Mouse (Mus musculus): ENCODE measurements around the gene Spns3. TPM values are rescaled to one million over a fixed set of nuclear protein-coding genes. Genes with fewer than 3 reads are reported as not detected.
"Not testable (repeated sequence)": the region's sequence is repeated elsewhere in the genome, so short reads cannot be mapped to it uniquely, and the experiment has no call there.

Gene Spns3
- polyA plus RNA-seq, 1 experiment from 2014 or later: 0.04 TPM

DNA sequence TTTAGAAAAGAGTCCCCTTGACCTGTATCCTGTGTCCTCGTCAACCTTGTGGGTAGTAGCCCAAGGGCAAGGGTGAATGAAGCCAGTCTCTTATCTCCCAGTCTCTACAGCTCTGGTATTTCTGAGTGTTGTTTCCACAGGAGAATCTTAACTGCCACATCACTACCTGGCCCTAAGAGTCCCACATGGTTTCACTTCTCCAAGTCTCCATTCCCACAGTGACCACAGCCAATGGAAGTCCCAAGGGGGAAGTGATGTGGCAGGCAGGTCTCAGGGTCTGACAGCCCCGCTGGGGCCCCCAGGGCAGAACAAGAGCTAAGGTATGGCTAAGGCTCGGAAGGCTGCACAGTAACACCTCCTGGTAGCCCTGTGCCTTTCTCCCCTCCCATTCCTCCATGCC lies 3.1 kb downstream of the Spns3 start:
- H3K9me3 ChIP-seq: no peaks in the 10 kb centered on the region
- no peak overlapping the region for H3K4me2 ChIP-seq
- ATAC-seq (ENCODE audit: low read depth): no peak
- H3K4me3 ChIP-seq: no peak overlapping the region
- H3K27me3 ChIP-seq: no peaks in the 10 kb centered on the region
- no peaks in the 10 kb centered on the region for H3K4me1 ChIP-seq (replicated peaks)
- H3K9ac ChIP-seq: no peak overlapping the region
- H3K27ac ChIP-seq (replicated peaks): no peak overlapping the region
- 80% methylated on average over 3 of the region's 3 CpGs for WGBS
- no peaks in the 10 kb centered on the region for H3K36me3 ChIP-seq

DNA sequence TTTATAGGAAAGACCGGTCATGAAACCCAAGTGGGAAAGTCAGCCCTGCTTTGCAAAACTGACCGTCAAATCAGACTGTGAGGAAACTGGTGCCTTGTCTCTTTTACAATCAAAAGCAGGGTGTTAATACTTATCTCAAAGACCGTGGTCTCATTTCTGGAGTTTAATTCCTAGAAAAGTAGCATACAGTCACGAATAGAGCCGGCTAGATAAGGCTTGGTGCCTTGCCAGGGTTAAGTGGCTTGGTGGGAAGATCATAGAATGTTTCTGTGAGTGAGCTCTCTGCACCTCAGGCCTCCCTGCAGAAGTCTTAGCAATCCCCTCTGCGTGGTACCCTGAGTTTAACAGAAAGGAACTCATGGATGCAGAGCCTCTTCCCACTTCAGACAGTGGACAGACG lies 5.6 kb downstream of the Spns3 start:
- 78% methylated on average over 7 of the region's 7 CpGs for WGBS
- Histone ChIP-seq H3K4me3 (no peak overlapping the region), H3K9ac (no peak overlapping the region), H3K27me3 (no peaks in the 10 kb centered on the region), H3K27ac (replicated peaks) (no peak overlapping the region), H3K4me2 (no peak overlapping the region), H3K4me1 (replicated peaks) (no peaks in the 10 kb centered on the region), H3K9me3 (no peaks in the 10 kb centered on the region), H3K36me3 (no peaks in the 10 kb centered on the region)
- ATAC-seq (ENCODE audit: low read depth): no peak

DNA sequence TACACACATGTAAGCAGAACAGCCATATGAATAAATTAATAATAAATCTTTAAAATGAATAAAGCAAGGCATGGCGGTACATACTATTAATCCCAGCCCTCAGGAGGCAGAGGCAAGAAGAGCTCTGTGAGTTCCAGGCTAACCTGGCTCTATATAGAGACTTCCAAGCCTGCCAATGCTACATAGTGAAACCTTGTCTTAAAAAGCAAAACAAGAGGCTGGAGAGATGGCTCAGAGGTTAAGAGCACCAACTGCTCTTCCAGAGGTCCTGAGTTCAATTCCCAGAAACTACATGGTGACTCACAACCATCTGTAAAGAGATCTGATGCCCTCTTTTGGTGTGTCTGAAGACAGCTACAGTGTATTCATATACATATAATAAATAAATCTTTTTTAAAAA lies 6.6 kb downstream of the Spns3 start:
- H3K27ac ChIP-seq (replicated peaks); H3K4me1 ChIP-seq (replicated peaks); H3K9ac ChIP-seq; H3K4me3 ChIP-seq; H3K27me3 ChIP-seq; H3K4me2 ChIP-seq; H3K36me3 ChIP-seq; H3K9me3 ChIP-seq; ATAC-seq (ENCODE audit: low read depth): not testable (repeated sequence)
- WGBS: 95% methylated on average over 1 of the region's 1 CpGs

DNA sequence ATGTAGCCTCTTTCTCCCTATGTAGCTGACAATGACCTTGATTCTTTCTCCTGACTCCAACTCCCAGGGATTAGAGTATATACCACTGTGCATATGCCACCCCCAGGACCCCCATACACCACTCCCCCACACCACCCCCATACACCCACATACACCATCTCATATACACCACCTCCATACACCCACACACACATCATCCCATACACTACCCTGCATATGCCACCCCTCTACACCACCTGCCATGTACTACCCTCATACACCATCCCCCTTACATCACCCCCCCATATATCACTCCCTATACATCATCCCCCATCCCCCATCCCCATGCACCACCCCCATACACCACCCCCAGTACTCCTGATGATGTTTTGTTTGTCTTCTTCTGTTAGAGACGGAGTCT lies 7.7 kb downstream of the Spns3 start:
- Histone ChIP-seq H3K4me1 (replicated peaks) (no peaks in the 10 kb centered on the region), H3K9me3 (no peaks in the 10 kb centered on the region), H3K4me3 (no peak overlapping the region), H3K27me3 (no peaks in the 10 kb centered on the region), H3K27ac (replicated peaks) (no peak overlapping the region), H3K9ac (no peak overlapping the region), H3K4me2 (no peak overlapping the region), H3K36me3 (no peaks in the 10 kb centered on the region)
- ATAC-seq (ENCODE audit: low read depth): no peak
- 80% methylated on average over 1 of the region's 1 CpGs for WGBS

DNA sequence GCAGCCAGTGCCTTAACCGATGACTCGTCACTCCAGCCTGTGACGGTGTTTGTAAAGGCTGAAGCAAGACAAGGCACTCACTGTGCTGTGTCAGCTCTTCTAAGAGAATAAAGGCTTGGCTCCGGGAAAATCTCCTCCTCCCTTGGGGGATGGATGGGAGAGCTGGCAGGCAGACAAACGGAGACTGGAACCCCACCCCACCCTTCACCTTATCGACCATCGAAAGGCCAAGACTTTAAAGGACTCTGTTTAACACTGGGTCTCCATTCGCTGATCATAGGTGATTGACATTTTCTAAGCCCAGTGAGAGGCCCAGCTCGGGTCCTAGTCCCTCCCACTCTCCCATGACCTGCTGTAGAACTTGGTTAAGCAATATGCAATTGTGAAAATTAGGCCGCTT lies 8.4 kb downstream of the Spns3 start:
- H3K4me2 ChIP-seq: no peak overlapping the region
- H3K27ac ChIP-seq (replicated peaks): no peak overlapping the region
- H3K4me3 ChIP-seq: no peak overlapping the region
- H3K9ac ChIP-seq: no peak overlapping the region
- no peaks in the 10 kb centered on the region for H3K4me1 ChIP-seq (replicated peaks)
- no peak for ATAC-seq (ENCODE audit: low read depth)
- H3K9me3 ChIP-seq: no peaks in the 10 kb centered on the region
- no peaks in the 10 kb centered on the region for H3K36me3 ChIP-seq
- no peaks in the 10 kb centered on the region for H3K27me3 ChIP-seq
- 69% methylated on average over 10 of the region's 10 CpGs for WGBS

DNA sequence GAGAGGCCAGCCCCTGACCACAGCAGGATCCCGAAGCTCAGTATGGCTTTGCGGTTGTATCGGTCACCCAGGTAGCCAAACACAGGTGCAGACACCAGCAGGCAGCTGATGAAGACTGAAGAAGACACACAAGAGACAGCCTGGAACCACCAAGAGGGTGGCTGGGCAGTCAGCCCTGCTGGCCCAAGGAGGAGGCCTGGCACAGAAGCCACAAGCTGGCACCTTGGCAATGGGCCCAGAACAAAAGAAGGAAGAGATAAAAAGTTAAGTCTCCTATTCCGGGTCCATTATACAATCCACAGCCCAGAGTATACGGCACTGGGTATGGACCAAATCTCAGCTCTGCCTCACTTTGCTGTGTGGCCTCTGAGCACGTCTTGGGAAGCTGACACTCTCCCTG lies 9.9 kb downstream of the Spns3 start:
- ATAC-seq (ENCODE audit: low read depth): no peak
- no peak overlapping the region for H3K4me2 ChIP-seq
- no peaks in the 10 kb centered on the region for H3K27me3 ChIP-seq
- H3K9me3 ChIP-seq: no peaks in the 10 kb centered on the region
- WGBS: 81% methylated on average over 6 of the region's 6 CpGs
- no peak overlapping the region for H3K27ac ChIP-seq (replicated peaks)
- H3K9ac ChIP-seq: no peak overlapping the region
- no peaks in the 10 kb centered on the region for H3K4me1 ChIP-seq (replicated peaks)
- no peaks in the 10 kb centered on the region for H3K36me3 ChIP-seq
- H3K4me3 ChIP-seq: no peak overlapping the region

DNA sequence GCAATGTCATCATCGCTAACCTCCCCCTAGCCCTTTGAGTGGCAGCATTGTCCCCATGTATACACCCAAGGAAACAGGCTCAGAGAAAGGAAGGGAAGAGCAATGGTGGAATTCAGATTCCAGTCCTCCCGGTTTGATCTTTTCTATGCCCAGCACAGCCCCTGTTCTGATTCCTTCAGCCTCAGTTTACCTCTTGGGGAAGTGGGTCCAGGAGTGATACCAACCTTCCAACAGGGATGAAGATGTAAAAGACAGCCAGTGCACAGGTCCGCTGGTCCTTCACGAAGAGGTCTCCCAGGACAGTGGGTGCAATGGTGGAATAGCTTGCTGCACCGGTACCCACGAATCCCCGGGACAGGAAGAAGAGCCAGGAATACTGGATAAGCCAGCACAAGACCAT lies 11.5 kb downstream of the Spns3 start:
- Histone ChIP-seq H3K36me3 (no peaks in the 10 kb centered on the region), H3K4me2 (no peak overlapping the region), H3K9ac (no peak overlapping the region), H3K4me3 (no peak overlapping the region), H3K9me3 (no peaks in the 10 kb centered on the region), H3K27ac (replicated peaks) (no peak overlapping the region), H3K4me1 (replicated peaks) (no peaks in the 10 kb centered on the region), H3K27me3 (no peaks in the 10 kb centered on the region)
- WGBS: 93% methylated on average over 7 of the region's 7 CpGs
- ATAC-seq (ENCODE audit: low read depth): no peak

DNA sequence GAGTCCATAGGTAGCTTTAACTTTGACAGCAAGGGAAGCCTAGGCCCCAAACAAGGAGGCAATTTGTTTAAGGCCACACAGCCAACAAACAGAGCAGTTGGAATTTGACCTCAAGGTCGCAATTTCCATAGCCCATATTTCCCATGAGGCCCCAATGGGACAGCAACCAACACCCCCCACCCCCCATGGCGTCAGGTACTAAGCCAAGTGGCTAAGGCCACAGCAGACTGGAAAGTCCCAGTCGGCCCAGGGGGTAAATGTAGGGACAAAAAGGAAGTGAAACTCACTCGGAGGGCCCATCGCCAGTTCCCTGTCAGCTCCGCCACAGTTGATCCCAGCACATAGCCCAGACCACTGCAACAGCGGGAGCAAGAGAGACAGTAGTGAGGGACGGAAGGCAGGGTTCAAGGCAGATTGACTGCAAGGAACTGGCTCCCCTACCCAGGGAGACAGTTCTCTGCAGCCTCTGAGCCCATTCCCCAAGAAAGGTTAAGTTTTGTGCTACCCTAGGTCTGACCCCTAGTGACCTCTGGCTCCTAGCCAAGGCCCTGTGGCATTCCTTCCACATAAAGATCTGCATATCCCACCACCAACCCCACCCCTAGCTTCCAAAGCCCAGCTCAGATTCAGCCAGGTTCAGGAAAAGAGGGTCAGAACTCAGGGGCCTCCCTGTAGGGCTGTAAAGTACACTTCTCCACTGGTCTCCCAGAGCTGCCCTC lies 12.1 kb downstream of the Spns3 start:
- no peak overlapping the region for H3K27ac ChIP-seq (replicated peaks)
- no peak for ATAC-seq (ENCODE audit: low read depth)
- no peaks in the 10 kb centered on the region for H3K27me3 ChIP-seq
- no peak overlapping the region for H3K4me2 ChIP-seq
- H3K36me3 ChIP-seq: no peaks in the 10 kb centered on the region
- no peaks in the 10 kb centered on the region for H3K9me3 ChIP-seq
- WGBS: 64% methylated on average over 8 of the region's 8 CpGs
- no peaks in the 10 kb centered on the region for H3K4me1 ChIP-seq (replicated peaks)
- no peak overlapping the region for H3K4me3 ChIP-seq
- H3K9ac ChIP-seq: no peak overlapping the region

DNA sequence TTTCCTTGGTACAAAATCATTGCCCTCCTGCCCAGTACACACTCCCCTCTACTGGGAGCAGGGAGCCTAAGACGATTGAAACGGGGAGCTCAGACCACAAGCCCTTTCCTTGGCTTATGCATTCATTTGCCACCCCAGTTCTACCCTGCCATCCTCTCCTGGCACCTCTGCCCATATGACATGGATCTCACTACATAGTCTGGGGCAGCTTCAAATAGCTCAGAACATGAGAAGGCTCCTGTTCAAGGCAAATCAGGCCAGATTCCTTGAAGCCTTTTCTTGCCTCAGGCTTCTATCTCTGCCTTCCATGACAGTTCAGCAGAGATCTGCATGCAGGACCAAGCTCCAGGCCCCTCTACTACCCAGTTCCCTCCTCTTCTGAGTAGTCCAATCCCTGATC lies 12.8 kb downstream of the Spns3 start:
- H3K4me2 ChIP-seq: no peak overlapping the region
- no peak overlapping the region for H3K27ac ChIP-seq (replicated peaks)
- no peak overlapping the region for H3K4me3 ChIP-seq
- no peaks in the 10 kb centered on the region for H3K9me3 ChIP-seq
- no peaks in the 10 kb centered on the region for H3K27me3 ChIP-seq
- no peaks in the 10 kb centered on the region for H3K36me3 ChIP-seq
- H3K9ac ChIP-seq: no peak overlapping the region
- 90% methylated on average over 2 of the region's 2 CpGs for WGBS
- no peaks in the 10 kb centered on the region for H3K4me1 ChIP-seq (replicated peaks)
- no peak for ATAC-seq (ENCODE audit: low read depth)

DNA sequence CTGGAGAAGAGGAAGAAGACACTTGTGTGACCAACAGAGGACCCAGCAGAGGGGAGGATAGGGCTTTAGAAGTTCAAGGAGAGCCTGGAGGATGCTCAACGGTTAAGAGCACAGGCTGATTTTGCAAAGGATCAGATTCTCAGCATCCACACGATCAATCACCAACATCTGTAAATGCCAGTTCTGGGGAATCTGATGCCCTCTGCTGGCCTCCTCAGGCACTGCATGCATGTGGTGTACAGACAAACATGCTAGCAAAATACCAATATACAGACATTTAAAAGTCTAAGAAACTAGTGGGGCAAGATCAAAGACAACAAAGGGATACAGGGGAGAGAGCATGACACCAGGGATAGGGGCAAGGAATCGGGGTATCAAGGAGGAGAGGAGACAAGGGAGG lies 14.8 kb downstream of the Spns3 start:
- no peaks in the 10 kb centered on the region for H3K9me3 ChIP-seq
- H3K4me2 ChIP-seq: no peak overlapping the region
- ATAC-seq (ENCODE audit: low read depth): no peak
- H3K27me3 ChIP-seq: no peaks in the 10 kb centered on the region
- 88% methylated on average over 3 of the region's 3 CpGs for WGBS
- no peak overlapping the region for H3K27ac ChIP-seq (replicated peaks)
- H3K4me3 ChIP-seq: no peak overlapping the region
- no peaks in the 10 kb centered on the region for H3K4me1 ChIP-seq (replicated peaks)
- H3K36me3 ChIP-seq: no peaks in the 10 kb centered on the region
- no peak overlapping the region for H3K9ac ChIP-seq

DNA sequence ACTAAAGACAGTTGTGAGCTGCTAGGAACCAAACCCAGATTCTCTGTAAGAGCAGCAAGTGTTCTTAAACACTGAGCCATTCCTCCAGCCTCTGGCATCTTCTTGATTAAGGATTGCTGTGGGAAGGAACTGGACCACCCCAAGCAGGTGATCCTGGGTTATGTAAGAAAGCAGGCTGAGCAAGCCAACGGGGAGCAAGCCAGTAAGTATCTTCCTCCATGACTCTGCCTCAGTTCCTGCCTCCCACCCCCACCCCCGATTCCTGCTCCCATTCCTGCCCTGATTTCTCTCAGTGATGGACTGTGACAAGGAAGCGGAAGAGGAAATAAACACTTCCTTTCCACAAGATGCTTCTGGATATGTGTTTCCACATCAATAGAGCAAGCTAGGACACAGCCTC lies 17.4 kb downstream of the Spns3 start:
- Histone ChIP-seq H3K9ac (no peak overlapping the region), H3K4me3 (no peak overlapping the region), H3K36me3 (no peaks in the 10 kb centered on the region), H3K27me3 (no peaks in the 10 kb centered on the region), H3K27ac (replicated peaks) (no peak overlapping the region), H3K4me1 (replicated peaks) (no peaks in the 10 kb centered on the region), H3K9me3 (no peaks in the 10 kb centered on the region), H3K4me2 (no peak overlapping the region)
- no peak for ATAC-seq (ENCODE audit: low read depth)
- WGBS: 85% methylated on average over 3 of the region's 3 CpGs

DNA sequence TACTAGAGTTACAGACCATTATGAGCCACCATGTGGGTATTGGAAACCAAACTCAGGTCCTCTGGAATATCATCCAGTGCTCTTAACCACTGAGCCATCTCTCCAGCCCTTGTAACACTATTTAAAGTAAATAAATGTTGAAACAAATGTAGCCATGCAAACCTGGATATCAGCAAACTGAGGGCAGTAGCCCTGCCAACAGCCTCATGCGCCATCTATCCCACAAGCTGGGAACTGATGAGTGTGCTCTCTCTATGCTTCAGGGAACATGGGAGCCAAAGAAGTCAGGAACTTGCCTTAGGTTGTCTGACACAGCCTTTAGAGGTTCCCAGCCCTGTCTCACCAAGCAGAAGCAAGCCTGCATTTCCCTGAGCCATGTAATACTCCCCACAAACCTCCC lies 18.7 kb downstream of the Spns3 start:
- Histone ChIP-seq H3K4me2 (no peak overlapping the region), H3K27me3 (no peaks in the 10 kb centered on the region), H3K9me3 (no peaks in the 10 kb centered on the region), H3K9ac (no peak overlapping the region), H3K36me3 (no peaks in the 10 kb centered on the region), H3K4me1 (replicated peaks) (no peaks in the 10 kb centered on the region), H3K27ac (replicated peaks) (no peak overlapping the region), H3K4me3 (no peak overlapping the region)
- no peak for ATAC-seq (ENCODE audit: low read depth)
- WGBS: 83% methylated on average over 1 of the region's 1 CpGs

DNA sequence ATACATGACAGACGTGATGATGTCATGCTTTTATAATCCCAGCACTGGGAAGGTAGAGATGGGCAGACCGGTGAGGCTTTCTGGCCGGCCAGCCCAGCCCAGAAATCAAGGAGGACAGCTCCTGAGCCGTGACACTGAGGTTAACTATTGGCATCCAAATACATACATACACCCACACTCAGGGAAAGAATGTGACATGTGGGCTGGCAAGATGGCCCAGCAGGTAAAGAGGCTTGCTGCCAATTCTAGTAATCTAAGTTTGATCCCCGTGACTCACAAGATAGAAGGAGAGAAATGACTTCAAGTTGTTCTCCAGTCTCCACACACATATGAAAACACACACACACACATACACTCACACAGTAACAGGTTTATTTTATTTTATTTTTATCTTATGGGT lies 19.2 kb downstream of the Spns3 start:
- no peak overlapping the region for H3K4me3 ChIP-seq
- H3K36me3 ChIP-seq: no peaks in the 10 kb centered on the region
- no peak overlapping the region for H3K4me2 ChIP-seq
- H3K9me3 ChIP-seq: no peaks in the 10 kb centered on the region
- H3K9ac ChIP-seq: no peak overlapping the region
- WGBS: 79% methylated on average over 5 of the region's 5 CpGs
- H3K27me3 ChIP-seq: no peaks in the 10 kb centered on the region
- ATAC-seq (ENCODE audit: low read depth): no peak
- no peaks in the 10 kb centered on the region for H3K4me1 ChIP-seq (replicated peaks)
- no peak overlapping the region for H3K27ac ChIP-seq (replicated peaks)

Measured in neural tube, embryonic 13.5 days (tissue).